Mouse (Mus musculus): ENCODE measurements around the gene Adk.

DNA sequence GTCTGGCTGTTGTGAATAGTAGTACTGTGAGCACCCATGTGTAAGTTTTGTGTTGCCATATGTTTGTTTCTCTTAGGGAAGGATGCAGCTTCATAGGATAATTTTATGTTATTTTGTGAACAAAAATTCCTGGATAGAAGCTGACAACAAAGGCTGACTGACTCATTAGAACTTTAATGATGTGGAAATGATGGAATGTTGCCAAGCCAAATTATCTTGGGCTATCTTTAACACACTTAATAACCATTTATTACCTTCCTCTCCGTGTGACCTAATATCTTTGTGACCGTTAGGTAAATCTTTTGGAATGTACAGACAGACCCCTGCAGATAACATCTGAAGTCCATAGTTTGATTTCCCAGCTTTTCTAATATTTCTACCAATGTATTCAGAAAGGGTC is 33.7 kb downstream of the Adk start:
- TF ChIP-seq HCFC1 (IDR thresholded peaks at IDR 0.05; ENCODE audit: low read depth, low read length): no peak
- TF ChIP-seq CTCF (IDR thresholded peaks at IDR 0.05 in 2 of 3, conservative IDR thresholded peaks at IDR 0.05 in 1 of 3; ENCODE audit: control insufficient read depth in 1 of 3, insufficient read depth in 1 of 3, low read depth in 2 of 3, low read length in 3 of 3, poor library complexity in 1 of 3, severe bottlenecking in 1 of 3): no peak
- no peak for TF ChIP-seq POLR2A (IDR thresholded peaks at IDR 0.05; ENCODE audit: control insufficient read depth in 1 of 2, insufficient read depth in 1 of 2, low read depth in 1 of 2, low read length in 2 of 2, poor library complexity in 1 of 2)
- TF ChIP-seq ZC3H11A (IDR thresholded peaks at IDR 0.05; ENCODE audit: low read depth, low read length): no peak
- no peak for TF ChIP-seq GATA1 (IDR thresholded peaks at IDR 0.05; ENCODE audit: low read depth, low read length)
- no peak for TF ChIP-seq E2F4 (IDR thresholded peaks at IDR 0.05; ENCODE audit: borderline replicate concordance, low read depth, low read length)
- no peak for TF ChIP-seq NRF1 (IDR thresholded peaks at IDR 0.05; ENCODE audit: insufficient read depth, low read depth, low read length, poor library complexity, severe bottlenecking)
- no peak for TF ChIP-seq USF1 (IDR thresholded peaks at IDR 0.05; ENCODE audit: low read depth, low read length)
- TF ChIP-seq UBTF (IDR thresholded peaks at IDR 0.05; ENCODE audit: borderline replicate concordance, insufficient read depth, low read depth, low read length): no peak
- TF ChIP-seq EP300 (IDR thresholded peaks at IDR 0.05; ENCODE audit: low read depth in 1 of 2, low read length in 2 of 2): no peak
